Mouse (Mus musculus): ENCODE data around the gene Abcd3. TPM values are rescaled to one million over a fixed set of nuclear protein-coding genes. Genes with fewer than 3 reads are reported as not detected.
A peak's percentile ranks its signal among the peaks of the same experiment; 100 is the strongest.

Gene Abcd3
- polyA plus RNA-seq, 1 experiment: 14.7 TPM

DNA sequence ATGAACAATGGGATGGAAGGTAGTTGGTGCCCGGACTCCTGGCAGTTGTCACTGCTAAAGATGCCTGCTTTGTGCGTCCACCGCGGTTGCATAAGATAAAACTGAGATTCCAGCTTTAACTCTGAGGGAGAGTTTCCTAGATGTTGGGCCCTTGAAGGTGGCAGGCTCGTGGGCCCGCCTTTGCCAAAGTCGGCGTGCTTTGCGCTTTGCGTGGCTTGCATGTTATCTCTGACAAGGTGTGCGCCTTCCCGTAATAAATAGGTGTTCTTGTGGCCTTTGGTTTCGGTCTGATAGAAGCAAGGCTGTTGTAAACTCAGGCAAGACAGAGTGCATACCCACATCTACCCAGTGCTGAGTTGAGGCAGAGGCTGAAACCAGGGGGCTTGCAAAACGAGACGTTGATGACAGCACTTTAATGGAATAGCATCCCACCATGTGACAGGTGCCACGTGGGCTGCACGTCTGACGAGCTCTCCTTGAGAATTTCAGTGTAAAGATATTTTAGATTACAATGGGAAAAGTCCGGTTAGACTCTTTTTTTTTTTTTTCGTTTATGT is 91.1 kb downstream of the Abcd3 start:
- Histone ChIP-seq H3K4me2 (ENCODE audit: low read depth) (peak overlapping the region; percentile 94), H3K36me3 (ENCODE audit: control insufficient read depth, insufficient read depth) (no peaks in the 10 kb centered on the region), H3ac (ENCODE audit: control insufficient read depth, insufficient read length) (peak overlapping the region; percentile 31), H3K79me2 (ENCODE audit: control insufficient read depth, insufficient read depth) (peaks cover 24% of the 10 kb centered on the region), H3K4me3 (peak overlapping the region; percentile 52), H3K27me3 (ENCODE audit: control insufficient read depth, insufficient read depth, insufficient read length) (no peaks in the 10 kb centered on the region)
- TF ChIP-seq TCF3 (IDR thresholded peaks at IDR 0.05; ENCODE audit: insufficient read length, low read depth) (no peak), USF1 (IDR thresholded peaks at IDR 0.05; ENCODE audit: low read depth) (no peak), TCF12 (IDR thresholded peaks at IDR 0.05; ENCODE audit: insufficient read depth, poor library complexity, severe bottlenecking) (no peak), POLR2A (IDR thresholded peaks at IDR 0.05; ENCODE audit: insufficient read length, low read depth) (no peak), REST (IDR thresholded peaks at IDR 0.05; ENCODE audit: insufficient read depth, insufficient read length) (no peak)

DNA sequence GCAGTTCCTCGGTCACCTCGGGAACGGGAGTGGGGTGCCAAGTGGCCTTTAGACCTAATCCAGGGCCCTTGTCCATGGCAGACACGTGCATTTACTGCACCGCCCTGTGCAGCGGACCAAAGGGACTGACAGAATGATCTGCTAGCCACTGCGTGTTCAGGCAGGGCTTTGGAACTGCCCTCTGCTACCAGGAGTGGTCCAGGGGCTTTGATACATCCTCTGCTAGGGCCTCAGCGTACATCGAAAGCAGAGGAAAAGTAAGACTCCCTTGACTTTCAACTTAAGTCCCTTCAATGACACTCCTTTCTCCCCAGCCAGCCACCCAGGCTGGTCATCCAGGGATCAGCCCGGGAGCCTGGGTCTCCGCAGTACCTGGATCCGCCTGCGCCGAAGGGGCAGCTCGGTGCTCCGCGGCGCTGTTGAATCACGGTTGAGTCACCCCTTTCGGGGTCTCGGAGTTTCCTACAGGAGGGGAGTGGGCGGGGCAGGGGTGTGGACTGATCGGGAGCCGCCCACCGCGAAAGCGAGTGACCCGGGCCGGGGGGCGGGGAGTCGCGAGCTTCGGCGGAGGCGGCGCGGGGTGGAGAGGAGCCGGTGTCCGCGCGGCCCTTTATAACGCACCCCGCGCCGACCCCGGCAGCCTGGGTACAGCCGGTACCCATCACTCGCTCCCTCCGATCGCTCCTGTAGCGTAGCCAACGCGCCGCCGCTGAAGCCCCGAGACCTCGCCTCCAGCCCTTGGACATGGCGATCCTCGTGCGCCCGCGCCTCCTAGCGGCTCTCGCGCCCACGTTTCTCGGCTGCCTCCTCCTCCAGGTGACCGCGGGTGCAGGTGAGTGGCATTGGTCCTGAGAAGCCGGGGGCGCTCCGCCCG is 91.9 kb downstream of the Abcd3 start, which contains the start of gene F3:
Gene F3, plus strand, starts transcription at position 567 of the 874 bp plus-strand sequence.
- Histone ChIP-seq H3K4me2 (ENCODE audit: low read depth) (peak within 1 kb of the TSS; percentile 94), H3K4me3 (peak within 1 kb of the TSS; percentile 52), H3K36me3 (ENCODE audit: control insufficient read depth, insufficient read depth) (no peaks in the 10 kb centered on the region), H3ac (ENCODE audit: control insufficient read depth, insufficient read length) (peak within 1 kb of the TSS; percentile 31), H3K27me3 (ENCODE audit: control insufficient read depth, insufficient read depth, insufficient read length) (no peaks in the 10 kb centered on the region), H3K79me2 (ENCODE audit: control insufficient read depth, insufficient read depth) (peaks cover 24% of the 10 kb centered on the region)
- TF ChIP-seq POLR2A (IDR thresholded peaks at IDR 0.05; ENCODE audit: insufficient read length, low read depth): peak; percentile 50
- TF ChIP-seq CEBPB (IDR thresholded peaks at IDR 0.05; ENCODE audit: insufficient read depth, poor library complexity, severe bottlenecking): no peak
- TF ChIP-seq POLR2AphosphoS2 (IDR thresholded peaks at IDR 0.05; ENCODE audit: insufficient read length, low read depth): peak; percentile 16
- TF ChIP-seq MYOG (IDR thresholded peaks at IDR 0.05; ENCODE audit: control insufficient read depth in 1 of 3, insufficient read depth in 1 of 3, insufficient read length in 2 of 3, low read depth in 2 of 3): peak in 1 of 3 experiments; percentile 7

DNA sequence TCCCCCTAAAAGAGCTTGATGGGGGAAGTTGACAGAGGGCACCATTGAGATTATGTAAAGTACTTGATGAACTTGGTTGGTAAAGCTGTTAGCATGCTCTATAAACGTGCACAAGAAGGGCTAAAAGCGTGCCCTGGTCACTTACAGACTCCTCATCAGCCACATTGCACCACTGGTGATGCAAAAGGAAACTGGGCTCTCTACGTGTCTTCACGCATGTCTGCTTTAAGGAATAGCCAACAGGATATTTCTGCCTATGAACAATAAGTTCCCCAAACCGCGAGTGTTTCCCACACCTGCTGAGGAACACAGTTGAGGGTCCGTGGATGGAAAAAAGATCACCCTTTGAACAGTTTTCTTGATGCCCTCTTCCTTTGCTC is 93.4 kb downstream of the Abcd3 start:
- Histone ChIP-seq H3ac (ENCODE audit: control insufficient read depth, insufficient read length) (no peak overlapping the region), H3K27me3 (ENCODE audit: control insufficient read depth, insufficient read depth, insufficient read length) (no peaks in the 10 kb centered on the region), H3K4me3 (no peak overlapping the region), H3K79me2 (ENCODE audit: control insufficient read depth, insufficient read depth) (peaks cover 20% of the 10 kb centered on the region), H3K4me2 (ENCODE audit: low read depth) (peak overlapping the region; percentile 94), H3K36me3 (ENCODE audit: control insufficient read depth, insufficient read depth) (no peaks in the 10 kb centered on the region)
- no peak for TF ChIP-seq TCF12 (IDR thresholded peaks at IDR 0.05; ENCODE audit: insufficient read depth, poor library complexity, severe bottlenecking)
- no peak for TF ChIP-seq USF1 (IDR thresholded peaks at IDR 0.05; ENCODE audit: low read depth)
- no peak for TF ChIP-seq POLR2A (IDR thresholded peaks at IDR 0.05; ENCODE audit: insufficient read length, low read depth)
- no peak for TF ChIP-seq CEBPB (IDR thresholded peaks at IDR 0.05; ENCODE audit: insufficient read depth, poor library complexity, severe bottlenecking)
- TF ChIP-seq SRF (IDR thresholded peaks at IDR 0.05; ENCODE audit: control insufficient read depth, insufficient read length, low read depth): no peak

DNA sequence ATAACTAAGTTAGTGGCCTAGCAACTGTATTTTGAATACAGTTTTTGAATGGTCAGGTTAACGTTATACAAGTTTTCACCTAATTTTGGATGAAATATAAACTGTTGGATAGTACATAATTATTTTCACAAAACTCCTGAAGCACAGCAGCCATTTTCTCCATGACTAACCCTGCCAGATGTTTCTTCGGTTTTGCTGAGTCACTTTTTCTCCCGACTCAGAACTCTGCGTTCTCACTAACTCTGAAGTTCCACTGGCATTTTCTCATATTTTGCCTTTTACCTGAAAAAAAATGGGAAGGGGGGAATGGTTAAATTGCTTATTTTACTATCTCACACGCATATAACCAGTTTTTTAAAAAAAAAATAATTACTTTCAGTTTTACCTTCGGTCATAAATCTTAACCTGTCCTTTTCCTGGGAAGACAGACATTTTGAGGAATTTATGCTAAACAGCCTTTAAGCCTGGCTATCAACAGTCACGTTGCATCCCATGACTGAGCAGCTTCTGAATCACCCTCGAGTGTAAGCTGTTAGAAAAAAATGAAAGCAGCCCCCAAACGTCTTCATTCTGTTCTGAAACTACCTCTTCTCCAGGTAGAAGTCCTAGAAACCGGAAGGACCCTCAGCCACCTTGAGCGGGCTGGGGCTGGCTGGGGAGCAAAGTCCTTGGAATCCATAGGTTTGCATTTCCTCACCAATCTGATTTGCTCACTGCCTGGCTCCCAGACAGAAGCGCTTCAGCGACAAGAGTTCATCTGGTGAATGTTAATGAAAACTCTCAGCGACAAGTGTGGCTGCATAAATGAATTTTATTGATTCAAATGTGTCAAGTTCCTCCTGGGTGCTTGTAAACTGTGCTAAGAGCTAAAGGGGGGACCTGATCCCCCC is 94.1 kb downstream of the Abcd3 start:
- H3K79me2 ChIP-seq (ENCODE audit: control insufficient read depth, insufficient read depth): peaks cover 20% of the 10 kb centered on the region
- H3K36me3 ChIP-seq (ENCODE audit: control insufficient read depth, insufficient read depth): no peaks in the 10 kb centered on the region
- no peaks in the 10 kb centered on the region for H3K27me3 ChIP-seq (ENCODE audit: control insufficient read depth, insufficient read depth, insufficient read length)
- H3ac ChIP-seq (ENCODE audit: control insufficient read depth, insufficient read length): no peak overlapping the region
- no peak overlapping the region for H3K4me3 ChIP-seq
- no peak for TF ChIP-seq CEBPB (IDR thresholded peaks at IDR 0.05; ENCODE audit: insufficient read depth, poor library complexity, severe bottlenecking)
- TF ChIP-seq TCF3 (IDR thresholded peaks at IDR 0.05; ENCODE audit: insufficient read length, low read depth): no peak
- no peak for TF ChIP-seq POLR2AphosphoS2 (IDR thresholded peaks at IDR 0.05; ENCODE audit: insufficient read length, low read depth)
- TF ChIP-seq MAX (IDR thresholded peaks at IDR 0.05; ENCODE audit: low read depth): no peak
- no peak for TF ChIP-seq POLR2A (IDR thresholded peaks at IDR 0.05; ENCODE audit: insufficient read length, low read depth)
- TF ChIP-seq MYOG (IDR thresholded peaks at IDR 0.05; ENCODE audit: control insufficient read depth in 1 of 3, insufficient read depth in 1 of 3, insufficient read length in 2 of 3, low read depth in 2 of 3): no peak
- TF ChIP-seq TCF12 (IDR thresholded peaks at IDR 0.05; ENCODE audit: insufficient read depth, poor library complexity, severe bottlenecking): no peak
- H3K4me2 ChIP-seq (ENCODE audit: low read depth): peak overlapping the region; percentile 94

DNA sequence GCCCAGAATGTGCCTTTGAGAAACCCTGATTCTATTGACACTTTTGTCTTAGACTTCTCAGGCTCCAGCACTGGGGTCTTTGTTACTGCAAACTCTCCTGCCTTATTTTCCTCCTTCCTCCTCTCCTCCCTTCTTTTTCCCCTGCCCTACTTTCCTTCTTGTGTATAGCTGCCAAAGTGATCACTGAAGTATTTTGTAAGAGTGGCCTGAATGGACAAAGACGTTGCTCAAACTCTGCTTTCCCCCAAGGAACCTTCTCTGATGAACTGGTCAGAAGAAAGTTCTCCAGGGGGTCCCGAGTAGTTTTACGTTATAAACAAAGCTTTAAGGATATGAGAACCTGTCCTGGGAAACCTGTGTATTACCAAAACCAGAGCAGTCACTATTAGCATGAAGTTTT is 95.4 kb downstream of the Abcd3 start:
- no peak overlapping the region for H3K4me2 ChIP-seq (ENCODE audit: low read depth)

More for the DNA sequence above, 95.4 kb downstream of the Abcd3 start:
- Histone ChIP-seq H3K27me3 (ENCODE audit: control insufficient read depth, insufficient read depth, insufficient read length) (no peaks in the 10 kb centered on the region), H3K79me2 (ENCODE audit: control insufficient read depth, insufficient read depth) (peaks cover 12% of the 10 kb centered on the region), H3K36me3 (ENCODE audit: control insufficient read depth, insufficient read depth) (no peaks in the 10 kb centered on the region), H3K4me3 (no peak overlapping the region), H3ac (ENCODE audit: control insufficient read depth, insufficient read length) (no peak overlapping the region)
- no peak for TF ChIP-seq MAX (IDR thresholded peaks at IDR 0.05; ENCODE audit: low read depth)
- no peak for TF ChIP-seq USF1 (IDR thresholded peaks at IDR 0.05; ENCODE audit: low read depth)
- TF ChIP-seq E2F4 (IDR thresholded peaks at IDR 0.05; ENCODE audit: insufficient read depth): no peak
- no peak for TF ChIP-seq POLR2A (IDR thresholded peaks at IDR 0.05; ENCODE audit: insufficient read length, low read depth)
- no peak for TF ChIP-seq SRF (IDR thresholded peaks at IDR 0.05; ENCODE audit: control insufficient read depth, insufficient read length, low read depth)
- no peak for TF ChIP-seq POLR2AphosphoS2 (IDR thresholded peaks at IDR 0.05; ENCODE audit: insufficient read length, low read depth)
- TF ChIP-seq MYOD1 (IDR thresholded peaks at IDR 0.05; ENCODE audit: control insufficient read depth in 1 of 3, insufficient read length in 2 of 3, low read depth in 2 of 3): no peak
- TF ChIP-seq TCF3 (IDR thresholded peaks at IDR 0.05; ENCODE audit: insufficient read length, low read depth): no peak
- TF ChIP-seq TCF12 (IDR thresholded peaks at IDR 0.05; ENCODE audit: insufficient read depth, poor library complexity, severe bottlenecking): no peak
- no peak for TF ChIP-seq CEBPB (IDR thresholded peaks at IDR 0.05; ENCODE audit: insufficient read depth, poor library complexity, severe bottlenecking)

Data from myocyte (in vitro differentiated cells).